Mouse (Mus musculus) naive thymus-derived CD4-positive, alpha-beta T cell, adult 5 months (primary cell): ENCODE results near the gene Exoc6. TPM values are rescaled to one million over a fixed set of nuclear protein-coding genes. Genes with fewer than 3 reads are reported as not detected.

Experiments used
- polyA plus RNA-seq: library from polyadenylated mRNA; unstranded; fragments of 100-300 nt; shearing (Covaris generic); gene quantifications from one replicate; pipeline ENCODE4 v1.2.1, GENCODE M21; 2017

Exoc6 gene
- 42.9 TPM for polyA plus RNA-seq

DNA sequence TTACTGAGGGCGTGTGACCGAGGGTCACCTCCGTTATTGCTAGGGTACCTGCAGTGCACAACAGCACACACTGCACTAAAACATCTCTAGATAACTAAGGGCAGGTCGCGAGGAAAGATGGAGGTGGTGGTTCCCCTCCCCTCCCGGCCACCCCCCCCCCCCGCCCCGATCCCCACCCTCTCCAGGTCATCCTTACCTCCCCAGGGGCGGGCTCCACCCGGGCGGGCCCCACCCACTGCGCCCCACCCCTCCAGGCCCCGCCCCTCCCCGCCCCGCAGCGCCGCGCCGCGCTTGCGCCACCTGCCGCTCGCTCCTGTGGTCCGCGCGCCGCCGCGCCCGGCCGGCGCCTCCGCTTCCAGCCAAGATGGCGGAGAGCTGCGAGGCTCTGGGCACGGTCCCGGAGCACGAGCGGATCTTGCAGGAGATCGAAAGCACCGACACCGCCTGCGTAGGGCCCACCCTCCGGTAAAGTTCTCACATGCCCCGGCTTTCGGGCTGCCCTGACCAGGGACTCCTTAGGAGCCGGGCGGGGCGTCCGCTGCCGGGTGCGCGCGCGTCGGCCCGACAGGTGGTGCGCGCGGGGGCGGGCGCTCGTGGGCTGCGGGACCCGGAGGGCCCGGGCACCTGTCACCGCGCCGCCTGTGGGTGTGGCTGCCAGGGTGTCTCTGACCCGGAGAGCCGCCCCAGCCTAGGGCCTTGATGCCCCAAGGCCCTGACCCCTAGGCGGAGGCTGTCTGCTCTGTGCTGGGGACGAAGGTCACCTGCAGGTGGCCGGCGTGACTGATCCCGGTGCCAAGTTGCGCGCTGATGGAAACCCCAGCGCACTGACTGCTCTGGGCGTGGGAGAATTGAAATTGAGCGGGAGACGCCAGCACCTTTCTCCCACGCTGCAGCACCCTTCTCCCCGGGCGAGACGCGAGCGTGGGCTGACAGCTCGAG, at the start of gene Exoc6:
Gene Exoc6 (plus strand): TSS at position 318 of the 939 bp plus-strand sequence.

GRCm38 (mm10) chr19:37685281-37685680, 135.1 kb downstream of the Exoc6 start, which contains the start of gene Cyp26c1:
Cyp26c1 (plus strand) TSS chr19:37685581.

GRCm38 (mm10) chr19:37697651-37698272, 147.5 kb downstream of the Exoc6 start, which contains the start of gene Cyp26a1:
Cyp26a1 (plus strand) TSS chr19:37697798.

Other genes with a start within 250 kb of the Exoc6 start
- gene Ide, start 212.6 kb upstream of the Exoc6 start, polyA plus RNA-seq = 80.2 TPM
- gene Kif11, start 174.0 kb upstream of the Exoc6 start, polyA plus RNA-seq = 0.55 TPM
- gene Hhex, start 115.6 kb upstream of the Exoc6 start, polyA plus RNA-seq = not detected
- not detected for gene Cyp26c1, start 135.2 kb downstream of the Exoc6 start, polyA plus RNA-seq
- not detected for gene Cyp26a1, start 147.4 kb downstream of the Exoc6 start, polyA plus RNA-seq